Mouse (Mus musculus): ENCODE measurements at regions not wholly inside any gene's neighbourhood (a gene's known extent, or its start where the extent isn't known, plus 50 kb on each side); places are given as distances from the start of the nearest gene placed in this dataset.

GRCm38 (mm10) chr2:138640654-138641053, 384.3 kb downstream of the Btbd3 start:
- Histone ChIP-seq H3K27me3 (no peaks in the 10 kb centered on the region), H3K27ac (no peak overlapping the region), H3K9me3 (no peaks in the 10 kb centered on the region), H3K4me3 (replicated peaks) (no peak overlapping the region), H3K9ac (replicated peaks) (no peak overlapping the region), H3K4me2 (replicated peaks) (no peak overlapping the region), H3K4me1 (replicated peaks) (0 out of 2 replicates have a peak, but pooled peaks cover 9% of the 10 kb centered on the region), H3K36me3 (no peaks in the 10 kb centered on the region)
- WGBS = 95% methylated on average over 2 of the region's 2 CpGs
- peak; percentile 53 for ATAC-seq

- WGBS = 36% methylated on average over 1 of the region's 1 CpGs
- no peak overlapping the region for H3K9ac ChIP-seq (replicated peaks)
- ATAC-seq = peak; percentile 48; the same call in 1 of the 2 replicates
- H3K4me3 ChIP-seq (replicated peaks) = no peak overlapping the region
- no peaks in the 10 kb centered on the region for H3K9me3 ChIP-seq
- H3K36me3 ChIP-seq = no peaks in the 10 kb centered on the region
- no peak overlapping the region for H3K4me2 ChIP-seq (replicated peaks)
- no peaks in the 10 kb centered on the region for H3K27me3 ChIP-seq
- 0 out of 2 replicates have a peak, but pooled peaks cover 9% of the 10 kb centered on the region for H3K4me1 ChIP-seq (replicated peaks)
- H3K27ac ChIP-seq = no peak overlapping the region
Measured at GRCm38 (mm10) chr2:138641335-138641734, 385.0 kb downstream of the Btbd3 start.

- Histone ChIP-seq H3K27me3 (no peaks in the 10 kb centered on the region), H3K4me1 (replicated peaks) (peaks cover 4% of the 10 kb centered on the region), H3K9ac (replicated peaks) (no peak overlapping the region), H3K9me3 (no peaks in the 10 kb centered on the region), H3K27ac (no peak overlapping the region), H3K36me3 (no peaks in the 10 kb centered on the region), H3K4me2 (replicated peaks) (no peak overlapping the region), H3K4me3 (replicated peaks) (no peak overlapping the region)
- ATAC-seq = no peak
- 33% methylated on average over 3 of the region's 3 CpGs for WGBS
Measured at GRCm38 (mm10) chr2:138648616-138649015, 392.3 kb downstream of the Btbd3 start.

GRCm38 (mm10) chr2:138659376-138659775, 403.0 kb downstream of the Btbd3 start:
- no peak overlapping the region for H3K4me2 ChIP-seq (replicated peaks)
- no peak overlapping the region for H3K27ac ChIP-seq
- no peak overlapping the region for H3K9ac ChIP-seq (replicated peaks)
- no peak for ATAC-seq
- no peaks in the 10 kb centered on the region for H3K36me3 ChIP-seq
- peaks cover 7% of the 10 kb centered on the region; the same call in 1 of the 2 replicates for H3K4me1 ChIP-seq (replicated peaks)
- H3K9me3 ChIP-seq = no peaks in the 10 kb centered on the region
- H3K4me3 ChIP-seq (replicated peaks) = no peak overlapping the region
- no peaks in the 10 kb centered on the region for H3K27me3 ChIP-seq

- H3K27me3 ChIP-seq = no peaks in the 10 kb centered on the region
- no peak overlapping the region for H3K4me2 ChIP-seq (replicated peaks)
- H3K4me3 ChIP-seq (replicated peaks) = no peak overlapping the region
- ATAC-seq = 0 out of 2 replicates have a peak, but pooled peaks have one; percentile 60
- no peaks in the 10 kb centered on the region for H3K9me3 ChIP-seq
- H3K9ac ChIP-seq (replicated peaks) = no peak overlapping the region
- H3K36me3 ChIP-seq = no peaks in the 10 kb centered on the region
- H3K4me1 ChIP-seq (replicated peaks) = peaks cover 6% of the 10 kb centered on the region; the same call in 1 of the 2 replicates
- no peak overlapping the region for H3K27ac ChIP-seq
Measured at GRCm38 (mm10) chr2:138670307-138670706, 413.9 kb downstream of the Btbd3 start.

GRCm38 (mm10) chr2:138674801-138675200, 418.4 kb downstream of the Btbd3 start:
- no peak overlapping the region for H3K4me3 ChIP-seq (replicated peaks)
- H3K27me3 ChIP-seq = no peaks in the 10 kb centered on the region
- H3K9ac ChIP-seq (replicated peaks) = no peak overlapping the region
- no peak overlapping the region for H3K4me2 ChIP-seq (replicated peaks)
- no peak overlapping the region for H3K27ac ChIP-seq
- no peaks in the 10 kb centered on the region for H3K36me3 ChIP-seq
- no peaks in the 10 kb centered on the region for H3K9me3 ChIP-seq
- ATAC-seq = no peak
- peaks cover 6% of the 10 kb centered on the region; the same call in 1 of the 2 replicates for H3K4me1 ChIP-seq (replicated peaks)

- Histone ChIP-seq H3K36me3 (no peaks in the 10 kb centered on the region), H3K9ac (replicated peaks) (no peak overlapping the region), H3K27me3 (no peaks in the 10 kb centered on the region), H3K4me1 (replicated peaks) (no peaks in the 10 kb centered on the region), H3K4me2 (replicated peaks) (no peak overlapping the region), H3K27ac (no peak overlapping the region), H3K4me3 (replicated peaks) (no peak overlapping the region), H3K9me3 (no peaks in the 10 kb centered on the region)
- ATAC-seq = no peak
- 85% methylated on average over 3 of the region's 3 CpGs for WGBS
Measured at GRCm38 (mm10) chr2:138675229-138676065, 419.1 kb downstream of the Btbd3 start.

- ATAC-seq = no peak
- no peaks in the 10 kb centered on the region for H3K4me1 ChIP-seq (replicated peaks)
Measured at GRCm38 (mm10) chr2:138688140-138688871, 431.9 kb downstream of the Btbd3 start.

GRCm38 (mm10) chr2:138689497-138689896, 433.1 kb downstream of the Btbd3 start:
- Histone ChIP-seq H3K4me3 (replicated peaks) (no peak overlapping the region), H3K4me2 (replicated peaks) (no peak overlapping the region), H3K27ac (no peak overlapping the region), H3K4me1 (replicated peaks) (no peaks in the 10 kb centered on the region), H3K9ac (replicated peaks) (no peak overlapping the region), H3K27me3 (no peaks in the 10 kb centered on the region), H3K36me3 (no peaks in the 10 kb centered on the region), H3K9me3 (no peaks in the 10 kb centered on the region)
- no peak for ATAC-seq
- WGBS = 92% methylated on average over 5 of the region's 5 CpGs

More at GRCm38 (mm10) chr2:138688140-138688871, 431.9 kb downstream of the Btbd3 start:
- Histone ChIP-seq H3K4me2 (replicated peaks) (no peak overlapping the region), H3K27ac (no peak overlapping the region), H3K9ac (replicated peaks) (no peak overlapping the region), H3K4me3 (replicated peaks) (no peak overlapping the region), H3K9me3 (no peaks in the 10 kb centered on the region), H3K36me3 (no peaks in the 10 kb centered on the region), H3K27me3 (no peaks in the 10 kb centered on the region)

- H3K9ac ChIP-seq (replicated peaks) = no peak overlapping the region
- no peaks in the 10 kb centered on the region for H3K36me3 ChIP-seq
- H3K27ac ChIP-seq = no peak overlapping the region
- WGBS = 84% methylated on average over 4 of the region's 4 CpGs
- H3K9me3 ChIP-seq = no peaks in the 10 kb centered on the region
- no peak overlapping the region for H3K4me2 ChIP-seq (replicated peaks)
- H3K4me1 ChIP-seq (replicated peaks) = no peaks in the 10 kb centered on the region
- no peak for ATAC-seq
- H3K4me3 ChIP-seq (replicated peaks) = no peak overlapping the region
- H3K27me3 ChIP-seq = no peaks in the 10 kb centered on the region
Measured at GRCm38 (mm10) chr2:138702783-138703182, 446.4 kb downstream of the Btbd3 start.

GRCm38 (mm10) chr2:138703943-138704541, 447.7 kb downstream of the Btbd3 start:
- H3K27me3 ChIP-seq = no peaks in the 10 kb centered on the region
- H3K4me2 ChIP-seq (replicated peaks) = no peak overlapping the region
- 87% methylated on average over 4 of the region's 4 CpGs for WGBS
- no peaks in the 10 kb centered on the region for H3K4me1 ChIP-seq (replicated peaks)
- no peaks in the 10 kb centered on the region for H3K36me3 ChIP-seq
- no peak overlapping the region for H3K4me3 ChIP-seq (replicated peaks)
- no peak for ATAC-seq
- H3K9ac ChIP-seq (replicated peaks) = no peak overlapping the region
- H3K9me3 ChIP-seq = no peaks in the 10 kb centered on the region
- no peak overlapping the region for H3K27ac ChIP-seq

GRCm38 (mm10) chr2:138708763-138709162, 452.4 kb downstream of the Btbd3 start:
- Histone ChIP-seq H3K27ac (no peak overlapping the region), H3K9ac (replicated peaks) (no peak overlapping the region), H3K36me3 (no peaks in the 10 kb centered on the region), H3K4me3 (replicated peaks) (no peak overlapping the region), H3K4me1 (replicated peaks) (no peaks in the 10 kb centered on the region), H3K9me3 (no peaks in the 10 kb centered on the region), H3K27me3 (no peaks in the 10 kb centered on the region), H3K4me2 (replicated peaks) (no peak overlapping the region)
- ATAC-seq = no peak
- WGBS = 29% methylated on average over 2 of the region's 2 CpGs
